Mouse (Mus musculus): Measurements from ENCODE around the gene Fap. TPM values are rescaled to one million over a fixed set of nuclear protein-coding genes. Genes with fewer than 3 reads are reported as not detected.

Fap gene
- polyA plus RNA-seq, 1 experiment from 2014 or later, result 4.7 TPM

Other genes starting within 250 kb of the Fap start
- 118 and 125 TPM in 2 replicates for gene Dpp4, start 161.8 kb downstream of the Fap start, polyA plus RNA-seq (2015; fragmentation: Nextera tagmentation; extraction: Ambion mirVana)
- not detected in 2 replicates for gene Gcg, start 90.4 kb downstream of the Fap start, polyA plus RNA-seq (2015; fragmentation: Nextera tagmentation; extraction: Ambion mirVana)
- 2.4 and 3.6 TPM in 2 replicates for gene Ifih1, start 72.2 kb upstream of the Fap start, polyA plus RNA-seq (2015; fragmentation: Nextera tagmentation; extraction: Ambion mirVana)
- 18.8 and 19.5 TPM in 2 replicates for gene Gca, start 90.2 kb upstream of the Fap start, polyA plus RNA-seq (2015; fragmentation: Nextera tagmentation; extraction: Ambion mirVana)

Measured in kidney, embryonic 16.5 days (tissue).